Mouse (Mus musculus) testis, adult 2 months (tissue): Measurements from ENCODE around the gene Tctn1.

Experiments
- CTCF ChIP-seq: fragments of 200-500 bp; IDR thresholded peaks from 2 replicates; pipeline ENCODE4 v1.5.1; 2012; ENCODE audit warnings: low read depth, mild to moderate bottlenecking, inconsistent platforms, low read length, moderate library complexity; ENCODE audit not compliant: control insufficient read depth, insufficient read depth, insufficient replicate concordance
- POLR2A ChIP-seq: fragments of 200-500 bp; IDR thresholded peaks from 2 replicates; pipeline ENCODE4 v1.6.1; 2012; ENCODE audit warnings: low read depth, mild to moderate bottlenecking, inconsistent platforms, low read length, moderate library complexity; ENCODE audit not compliant: control insufficient read depth

DNA sequence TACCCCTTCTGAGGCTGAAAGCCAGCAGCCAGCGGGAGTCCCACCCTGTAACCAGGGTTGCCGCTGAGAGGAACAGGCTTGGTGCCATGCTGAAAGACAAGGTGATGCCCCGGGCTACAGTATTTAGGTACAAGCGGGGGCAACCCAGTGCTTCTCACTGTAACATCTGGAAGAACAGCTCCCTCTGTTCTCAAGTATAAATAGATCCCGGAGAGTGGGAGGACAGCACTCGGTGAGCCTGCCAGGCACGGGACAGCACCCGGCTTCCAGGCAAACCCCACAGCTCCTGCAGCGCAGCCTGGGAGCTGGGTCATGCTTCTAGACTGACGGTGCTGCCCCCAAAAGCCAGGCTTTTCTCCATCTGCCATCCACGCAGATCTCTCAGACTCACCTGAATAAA is 16.7 kb downstream of the Tctn1 start:
- TF ChIP-seq CTCF (no peak), POLR2A (no peak)
